Mouse (Mus musculus): Measurements from ENCODE around the gene Tfap2a. TPM values are rescaled to one million over a fixed set of nuclear protein-coding genes. Genes with fewer than 3 reads are reported as not detected.

Tfap2a gene
- not detected in 2 replicates for polyA plus RNA-seq (2012)

GRCm38 (mm10) chr13:40738196-40738880, at the start of gene Tfap2a:
TSS of gene Tfap2a (minus strand) at chr13:40738376.
- Histone ChIP-seq H3K9me3 (ENCODE audit: control insufficient read depth, low read length) (no peaks in the 10 kb centered on the region; the same call in 1 of the 2 replicates), H3K4me3 (replicated peaks) (no peak within 1 kb of the TSS), H3K36me3 (ENCODE audit: control insufficient read depth) (no peaks in the 10 kb centered on the region), H3K27me3 (ENCODE audit: control insufficient read depth) (peaks cover 100% of the 10 kb centered on the region), H3K4me1 (ENCODE audit: control insufficient read depth) (no peaks in the 10 kb centered on the region)
- TF ChIP-seq GATA1 (IDR thresholded peaks at IDR 0.05; ENCODE audit: low read length) = no peak
- TF ChIP-seq TAL1 (IDR thresholded peaks at IDR 0.05; ENCODE audit: low read length) = no peak

- Histone ChIP-seq H3K36me3 (ENCODE audit: control insufficient read depth) (no peaks in the 10 kb centered on the region), H3K9me3 (ENCODE audit: control insufficient read depth, low read length) (no peaks in the 10 kb centered on the region), H3K4me1 (ENCODE audit: control insufficient read depth) (no peaks in the 10 kb centered on the region), H3K4me3 (replicated peaks) (no peak overlapping the region), H3K27me3 (ENCODE audit: control insufficient read depth) (no peaks in the 10 kb centered on the region)
- no peak for TF ChIP-seq TAL1 (IDR thresholded peaks at IDR 0.05; ENCODE audit: low read length)
- TF ChIP-seq GATA1 (IDR thresholded peaks at IDR 0.05; ENCODE audit: low read length) = no peak
These were observed 46.1 kb upstream of the Tfap2a start for GRCm38 (mm10) chr13:40784202-40784771.

- Histone ChIP-seq H3K36me3 (ENCODE audit: control insufficient read depth) (no peaks in the 10 kb centered on the region), H3K4me3 (replicated peaks) (no peak overlapping the region), H3K4me1 (ENCODE audit: control insufficient read depth) (no peaks in the 10 kb centered on the region), H3K9me3 (ENCODE audit: control insufficient read depth, low read length) (no peaks in the 10 kb centered on the region), H3K27me3 (ENCODE audit: control insufficient read depth) (no peaks in the 10 kb centered on the region)
- TF ChIP-seq GATA1 (IDR thresholded peaks at IDR 0.05; ENCODE audit: low read length) (no peak), TAL1 (IDR thresholded peaks at IDR 0.05; ENCODE audit: low read length) (no peak)
These were observed 19.8 kb upstream of the Tfap2a start for GRCm38 (mm10) chr13:40757995-40758394.

DNA sequence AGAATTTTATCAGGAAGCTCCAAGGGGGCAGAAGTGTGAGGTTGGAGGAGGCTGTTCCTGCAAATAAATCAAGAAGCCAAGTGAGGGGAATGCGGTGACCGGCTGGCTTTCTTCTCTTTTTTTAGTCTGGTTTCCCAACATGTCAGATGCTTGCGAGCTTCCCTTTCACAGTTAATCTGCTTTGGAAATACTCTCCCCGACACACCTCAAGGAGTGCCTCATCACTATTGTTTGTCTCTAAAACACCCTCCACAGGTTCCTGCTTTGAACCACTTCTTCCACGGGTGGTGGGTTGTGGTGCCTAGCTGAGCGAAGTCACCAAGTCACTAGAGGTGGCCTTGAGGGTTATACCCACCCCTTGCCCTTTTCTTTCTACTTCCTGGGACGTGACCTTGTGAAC, 18.2 kb upstream of the Tfap2a start:
- Histone ChIP-seq H3K27me3 (ENCODE audit: control insufficient read depth) (no peaks in the 10 kb centered on the region), H3K9me3 (ENCODE audit: control insufficient read depth, low read length) (no peaks in the 10 kb centered on the region), H3K36me3 (ENCODE audit: control insufficient read depth) (no peaks in the 10 kb centered on the region), H3K4me1 (ENCODE audit: control insufficient read depth) (no peaks in the 10 kb centered on the region), H3K4me3 (replicated peaks) (no peak overlapping the region)
- no peak for TF ChIP-seq GATA1 (IDR thresholded peaks at IDR 0.05; ENCODE audit: low read length)
- TF ChIP-seq TAL1 (IDR thresholded peaks at IDR 0.05; ENCODE audit: low read length) = no peak

DNA sequence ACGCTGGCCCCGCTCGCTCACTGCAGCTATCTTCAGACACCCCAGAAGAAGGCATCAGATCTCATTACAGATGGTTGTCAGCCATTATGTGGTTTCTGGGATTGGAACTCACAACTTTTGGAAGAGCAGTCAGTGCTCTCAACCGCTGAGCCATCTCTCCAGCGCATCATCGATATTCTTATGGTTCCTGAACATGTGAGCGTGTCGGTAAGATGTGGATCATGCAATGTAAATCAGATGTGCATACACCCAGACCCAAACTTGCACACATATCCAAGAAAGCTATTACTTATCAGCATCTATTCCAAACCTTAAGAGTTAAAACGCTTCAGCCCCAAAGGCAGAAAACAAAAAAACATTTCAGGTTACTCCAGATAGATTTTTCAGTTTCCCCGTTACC, 15.9 kb upstream of the Tfap2a start:
- H3K4me1 ChIP-seq (ENCODE audit: control insufficient read depth) = no peaks in the 10 kb centered on the region
- TF ChIP-seq GATA1 (IDR thresholded peaks at IDR 0.05; ENCODE audit: low read length) (no peak), TAL1 (IDR thresholded peaks at IDR 0.05; ENCODE audit: low read length) (no peak)
- H3K4me3 ChIP-seq (replicated peaks) = no peak overlapping the region
- H3K27me3 ChIP-seq (ENCODE audit: control insufficient read depth) = no peaks in the 10 kb centered on the region; the same call in 1 of the 2 replicates
- H3K9me3 ChIP-seq (ENCODE audit: control insufficient read depth, low read length) = no peaks in the 10 kb centered on the region
- H3K36me3 ChIP-seq (ENCODE audit: control insufficient read depth) = no peaks in the 10 kb centered on the region

DNA sequence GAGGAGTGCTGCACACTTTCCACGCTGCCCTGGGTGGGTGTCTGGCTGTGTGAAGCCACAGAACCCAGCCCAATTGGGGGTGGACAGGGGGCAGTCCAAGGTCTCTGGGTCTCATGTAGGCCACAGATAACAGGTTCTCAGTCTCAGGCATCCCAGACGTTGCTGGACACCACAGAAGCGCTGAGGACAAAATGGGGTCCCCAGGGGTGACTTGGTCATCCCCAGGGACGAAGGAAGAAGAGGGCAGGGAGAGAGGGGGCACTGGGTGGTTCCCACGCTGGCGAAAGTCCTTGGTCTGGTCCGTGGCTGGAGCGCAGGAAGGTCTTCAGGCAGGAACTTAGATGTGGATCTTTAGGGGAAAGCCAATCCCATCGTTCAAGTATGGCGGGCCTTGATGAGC, 13.7 kb upstream of the Tfap2a start:
- TF ChIP-seq GATA1 (IDR thresholded peaks at IDR 0.05; ENCODE audit: low read length) (no peak), TAL1 (IDR thresholded peaks at IDR 0.05; ENCODE audit: low read length) (no peak)

GRCm38 (mm10) chr13:40749603-40749905, 11.4 kb upstream of the Tfap2a start:
- peaks cover 16% of the 10 kb centered on the region for H3K27me3 ChIP-seq (ENCODE audit: control insufficient read depth)

More for the DNA sequence above, 13.7 kb upstream of the Tfap2a start:
- Histone ChIP-seq H3K4me3 (replicated peaks) (no peak overlapping the region), H3K4me1 (ENCODE audit: control insufficient read depth) (no peaks in the 10 kb centered on the region), H3K36me3 (ENCODE audit: control insufficient read depth) (no peaks in the 10 kb centered on the region), H3K9me3 (ENCODE audit: control insufficient read depth, low read length) (no peaks in the 10 kb centered on the region), H3K27me3 (ENCODE audit: control insufficient read depth) (no peaks in the 10 kb centered on the region; the same call in 1 of the 2 replicates)

GRCm38 (mm10) chr13:40748785-40749602, 10.8 kb upstream of the Tfap2a start:
- Histone ChIP-seq H3K9me3 (ENCODE audit: control insufficient read depth, low read length) (no peaks in the 10 kb centered on the region), H3K4me3 (replicated peaks) (no peak overlapping the region), H3K36me3 (ENCODE audit: control insufficient read depth) (no peaks in the 10 kb centered on the region), H3K4me1 (ENCODE audit: control insufficient read depth) (no peaks in the 10 kb centered on the region), H3K27me3 (ENCODE audit: control insufficient read depth) (peaks cover 21% of the 10 kb centered on the region)
- TF ChIP-seq GATA1 (IDR thresholded peaks at IDR 0.05; ENCODE audit: low read length) = no peak
- TF ChIP-seq TAL1 (IDR thresholded peaks at IDR 0.05; ENCODE audit: low read length) = no peak

More at GRCm38 (mm10) chr13:40749603-40749905, 11.4 kb upstream of the Tfap2a start:
- H3K4me3 ChIP-seq (replicated peaks) = no peak overlapping the region
- TF ChIP-seq TAL1 (IDR thresholded peaks at IDR 0.05; ENCODE audit: low read length) (no peak), GATA1 (IDR thresholded peaks at IDR 0.05; ENCODE audit: low read length) (no peak)
- H3K36me3 ChIP-seq (ENCODE audit: control insufficient read depth) = no peaks in the 10 kb centered on the region
- H3K9me3 ChIP-seq (ENCODE audit: control insufficient read depth, low read length) = no peaks in the 10 kb centered on the region
- no peaks in the 10 kb centered on the region for H3K4me1 ChIP-seq (ENCODE audit: control insufficient read depth)
